Mouse (Mus musculus) cerebellum, postnatal 10 days (tissue): ENCODE measurements around the gene Iqcf6.
"Not testable (repeated sequence)": the region's sequence is repeated elsewhere in the genome, so short reads cannot be mapped to it uniquely, and the experiment has no call there.

Experiments used
- DNase-seq, 2 experiments: peaks; one replicate each; pipeline ENCODE4 v3.0.0; 2021; ENCODE audit warnings: mixed read lengths in 2 of 2

Iqcf6 gene

GRCm38 (mm10) chr9:106626282-106626681 lies at the start of gene Iqcf6:
TSS of gene Iqcf6 (plus strand) at chr9:106626582.
- no peak for DNase-seq

GRCm38 (mm10) chr9:106580016-106580415 lies 46.4 kb upstream of the Iqcf6 start:
- no peak for DNase-seq

- no peak for DNase-seq
These were observed 43.8 kb upstream of the Iqcf6 start for GRCm38 (mm10) chr9:106582552-106582951.

GRCm38 (mm10) chr9:106592158-106592557 lies 34.2 kb upstream of the Iqcf6 start:
- no peak for DNase-seq

GRCm38 (mm10) chr9:106595402-106595801 lies 31.0 kb upstream of the Iqcf6 start:
- DNase-seq: not testable (repeated sequence)

- no peak for DNase-seq
These were observed 30.5 kb upstream of the Iqcf6 start for GRCm38 (mm10) chr9:106595836-106596235.

GRCm38 (mm10) chr9:106598466-106598865 lies 27.9 kb upstream of the Iqcf6 start:
- peak in 1 of 2 experiments; percentile 25 for DNase-seq

- peak; percentile 80 to 84 for DNase-seq
These were observed 25.8 kb upstream of the Iqcf6 start for GRCm38 (mm10) chr9:106600546-106600945.

GRCm38 (mm10) chr9:106610727-106611126 lies 15.7 kb upstream of the Iqcf6 start:
- no peak for DNase-seq

- DNase-seq: no peak
These were observed 12.4 kb upstream of the Iqcf6 start for GRCm38 (mm10) chr9:106613951-106614350.

- no peak for DNase-seq
These were observed 11.8 kb upstream of the Iqcf6 start for GRCm38 (mm10) chr9:106614616-106615015.

GRCm38 (mm10) chr9:106616306-106616705 lies 10.1 kb upstream of the Iqcf6 start:
- DNase-seq: peak; percentile 58 to 59

GRCm38 (mm10) chr9:106617496-106617895 lies 8.9 kb upstream of the Iqcf6 start:
- DNase-seq: no peak

- not testable (repeated sequence) for DNase-seq
These were observed 1.4 kb downstream of the Iqcf6 start for GRCm38 (mm10) chr9:106627796-106628195.

- no peak for DNase-seq
These were observed 5.8 kb downstream of the Iqcf6 start for GRCm38 (mm10) chr9:106632185-106632584.

GRCm38 (mm10) chr9:106638154-106638553 lies 11.8 kb downstream of the Iqcf6 start:
- no peak for DNase-seq

GRCm38 (mm10) chr9:106641346-106641745 lies 15.0 kb downstream of the Iqcf6 start:
- DNase-seq: no peak

GRCm38 (mm10) chr9:106643128-106643527 lies 16.7 kb downstream of the Iqcf6 start:
- DNase-seq: peak; percentile 91 to 92

GRCm38 (mm10) chr9:106643787-106644186 lies 17.4 kb downstream of the Iqcf6 start:
- DNase-seq: peak; percentile 33 to 56

- DNase-seq: no peak
These were observed 19.4 kb downstream of the Iqcf6 start for GRCm38 (mm10) chr9:106645684-106646271.

- peak; percentile 37 to 45 for DNase-seq
These were observed 20.8 kb downstream of the Iqcf6 start for GRCm38 (mm10) chr9:106647226-106647625.

- DNase-seq: peak; percentile 50 to 55
These were observed 26.3 kb downstream of the Iqcf6 start for GRCm38 (mm10) chr9:106652720-106653119.

GRCm38 (mm10) chr9:106655884-106656720 lies 29.7 kb downstream of the Iqcf6 start, which contains the start of gene Grm2:
TSS of gene Grm2 (minus strand) at chr9:106656082.
- peak; percentile 56 to 65 for DNase-seq

GRCm38 (mm10) chr9:106656820-106657219 lies 30.4 kb downstream of the Iqcf6 start:
- DNase-seq: no peak
